Mouse (Mus musculus): ENCODE results near the gene Chrng.

DNA sequence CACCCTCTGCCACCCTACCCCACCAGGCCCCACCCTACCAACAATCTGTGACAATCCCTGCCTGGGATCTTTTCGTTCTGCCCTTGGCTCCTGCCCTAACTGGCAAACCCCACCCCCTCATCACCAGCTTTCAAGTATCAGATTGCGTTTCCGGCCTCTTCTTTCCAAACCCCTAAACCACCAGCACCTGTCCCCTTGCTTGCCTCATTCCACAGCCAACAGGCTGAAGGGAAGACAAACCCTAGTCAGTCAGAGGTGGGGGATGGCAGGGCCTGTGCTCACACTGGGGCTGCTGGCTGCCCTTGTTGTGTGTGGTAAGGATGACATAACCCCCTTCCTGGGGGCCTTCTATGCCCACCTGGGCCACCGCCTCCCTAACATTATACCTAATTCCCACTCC lies 14.0 kb upstream of the Chrng start, which contains the start of gene Chrnd:
- TF ChIP-seq CTCF (IDR thresholded peaks at IDR 0.05; ENCODE audit: borderline replicate concordance, insufficient read depth, low read length), result no peak
- no peak for TF ChIP-seq POLR2A (IDR thresholded peaks at IDR 0.05; ENCODE audit: low read depth, low read length)
